Mouse (Mus musculus) embryonic facial prominence, embryonic 14.5 days (tissue): ENCODE results near the gene Snx32. TPM values are rescaled to one million over a fixed set of nuclear protein-coding genes. Genes with fewer than 3 reads are reported as not detected.

Experiments used
- ATAC-seq: fragments of 200-750 bp; cut with Nextera tagmentation; 2 replicates; pipeline ENCODE4 v1.8.0; 2017; ENCODE audit warnings: low read depth, moderate number of reproducible peaks, moderate TSS enrichment
- DNase-seq: peaks from one replicate; pipeline ENCODE4 v3.0.0-alpha.2; 2015; ENCODE audit warnings: low spot score
- H3K27ac ChIP-seq: fragments of 300-500 bp; sonication (generic); replicated peaks from 2 replicates; pipeline ENCODE4 v1.5.1; 2014; ENCODE audit warnings: low read depth, mild to moderate bottlenecking, low read length, moderate library complexity
- H3K27me3 ChIP-seq: fragments of 300-500 bp; sonication (generic); replicated peaks from 2 replicates; pipeline ENCODE4 v1.6.1; 2014; ENCODE audit warnings: low read length; ENCODE audit not compliant: control insufficient read depth, insufficient read depth
- H3K36me3 ChIP-seq: fragments of 300-500 bp; sonication (generic); 2 replicates; pipeline ENCODE4 v1.6.1; 2014; ENCODE audit warnings: low read length, mixed read lengths; ENCODE audit not compliant: control insufficient read depth, insufficient read depth
- H3K4me1 ChIP-seq: fragments of 300-500 bp; sonication (generic); 2 replicates; pipeline ENCODE4 v1.6.1; 2014; ENCODE audit warnings: antibody characterized with exemption, low read length; ENCODE audit not compliant: control insufficient read depth, insufficient read depth
- H3K4me2 ChIP-seq: fragments of 300-500 bp; sonication (generic); 2 replicates; pipeline ENCODE4 v1.6.1; 2014; ENCODE audit warnings: low read depth, mild to moderate bottlenecking, low read length, moderate library complexity, mixed read lengths
- H3K4me3 ChIP-seq: fragments of 300-500 bp; sonication (generic); 2 replicates; pipeline ENCODE4 v1.5.1; 2014; ENCODE audit warnings: low read depth, mild to moderate bottlenecking, low read length
- H3K9ac ChIP-seq: fragments of 300-500 bp; sonication (generic); 2 replicates; pipeline ENCODE4 v1.6.1; 2014; ENCODE audit warnings: low read depth, mild to moderate bottlenecking, low read length, moderate library complexity, mixed read lengths
- H3K9me3 ChIP-seq: fragments of 300-500 bp; sonication (generic); 2 replicates; pipeline ENCODE4 v1.6.1; 2016; ENCODE audit warnings: low read length; ENCODE audit not compliant: control insufficient read depth
- WGBS: fragments of 180-500 bp; shearing (Covaris S2); extraction: QIAGEN DNeasy Blood & Tissue Kit; methylation state at CpG from one replicate; pipeline ENCODE4 v1.1.7; 2014; 5-methylcytosine and 5-hydroxymethylcytosine counted together
- polyA plus RNA-seq: library from polyadenylated mRNA; unstranded; fragments of >200 nt; fragmentation: Nextera tagmentation; extraction: Ambion mirVana; gene quantifications from 2 replicates; pipeline ENCODE4 v1.2.1, GENCODE M21; 2014

Snx32 gene
- polyA plus RNA-seq: 10.7 and 13.2 TPM in 2 replicates

- Histone ChIP-seq H3K4me1 (0 out of 2 replicates have a peak, but pooled peaks cover 6% of the 10 kb centered on the region), H3K9me3 (peaks cover 11% of the 10 kb centered on the region), H3K27ac (no peak within 1 kb of the TSS), H3K4me2 (peak within 1 kb of the TSS; percentile 80), H3K9ac (peak within 1 kb of the TSS; percentile 65), H3K36me3 (no peaks in the 10 kb centered on the region), H3K4me3 (peak within 1 kb of the TSS; percentile 48), H3K27me3 (no peaks in the 10 kb centered on the region)
- 4% methylated on average over 45 of the region's 47 CpGs for WGBS
- DNase-seq: peak; percentile 99
- ATAC-seq: peak; percentile 99
Measured at GRCm38 (mm10) chr19:5510031-5511026, at the start of gene Snx32. Gene Snx32 (minus strand): TSS chr19:5510538.

GRCm38 (mm10) chr19:5559631-5560456 is 49.5 kb upstream of the Snx32 start:
- Histone ChIP-seq H3K9me3 (no peaks in the 10 kb centered on the region), H3K4me3 (peak overlapping the region; percentile 44), H3K27ac (no peak overlapping the region), H3K4me1 (peaks cover 9% of the 10 kb centered on the region; the same call in 1 of the 2 replicates), H3K9ac (peak overlapping the region; percentile 52), H3K27me3 (peaks cover 75% of the 10 kb centered on the region), H3K36me3 (no peaks in the 10 kb centered on the region), H3K4me2 (peak overlapping the region; percentile 66)
- under 1% methylated on average over 49 of the region's 69 CpGs for WGBS
- DNase-seq (no peak), ATAC-seq (no peak)

- peak overlapping the region; percentile 44 for H3K4me3 ChIP-seq
Measured at GRCm38 (mm10) chr19:5559229-5559628, 48.9 kb upstream of the Snx32 start.

GRCm38 (mm10) chr19:5558770-5559169 is 48.4 kb upstream of the Snx32 start:
- H3K4me2 ChIP-seq: peak overlapping the region; percentile 66
- no peak overlapping the region for H3K9ac ChIP-seq
- peaks cover 68% of the 10 kb centered on the region for H3K27me3 ChIP-seq
- ATAC-seq: no peak
- H3K36me3 ChIP-seq: no peaks in the 10 kb centered on the region
- H3K9me3 ChIP-seq: no peaks in the 10 kb centered on the region
- H3K4me3 ChIP-seq: peak overlapping the region; percentile 44; the same call in 1 of the 2 replicates
- WGBS: 69% methylated on average over 8 of the region's 8 CpGs
- DNase-seq: no peak
- H3K4me1 ChIP-seq: peaks cover 9% of the 10 kb centered on the region; the same call in 1 of the 2 replicates
- H3K27ac ChIP-seq: no peak overlapping the region

More at GRCm38 (mm10) chr19:5559229-5559628, 48.9 kb upstream of the Snx32 start:
- no peaks in the 10 kb centered on the region for H3K36me3 ChIP-seq
- DNase-seq (no peak), ATAC-seq (no peak)
- peak overlapping the region; percentile 52 for H3K9ac ChIP-seq
- peaks cover 70% of the 10 kb centered on the region for H3K27me3 ChIP-seq
- H3K4me1 ChIP-seq: peaks cover 9% of the 10 kb centered on the region; the same call in 1 of the 2 replicates
- WGBS: 17% methylated on average over 6 of the region's 8 CpGs
- no peaks in the 10 kb centered on the region for H3K9me3 ChIP-seq
- H3K4me2 ChIP-seq: peak overlapping the region; percentile 66
- H3K27ac ChIP-seq: no peak overlapping the region

GRCm38 (mm10) chr19:5558169-5558568 is 47.8 kb upstream of the Snx32 start:
- no peak overlapping the region for H3K27ac ChIP-seq

GRCm38 (mm10) chr19:5554212-5554611 is 43.9 kb upstream of the Snx32 start:
- no peak for ATAC-seq
- WGBS: 71% methylated on average over 14 of the region's 14 CpGs
- no peak overlapping the region for H3K27ac ChIP-seq
- H3K27me3 ChIP-seq: peaks cover 31% of the 10 kb centered on the region
- H3K36me3 ChIP-seq: no peaks in the 10 kb centered on the region
- H3K4me3 ChIP-seq: no peak overlapping the region
- H3K4me2 ChIP-seq: no peak overlapping the region
- no peaks in the 10 kb centered on the region for H3K4me1 ChIP-seq
- DNase-seq: no peak
- no peak overlapping the region for H3K9ac ChIP-seq
- H3K9me3 ChIP-seq: no peaks in the 10 kb centered on the region

More at GRCm38 (mm10) chr19:5558169-5558568, 47.8 kb upstream of the Snx32 start:
- H3K4me3 ChIP-seq: no peak overlapping the region; the same call in 1 of the 2 replicates
- DNase-seq (no peak), ATAC-seq (no peak)
- WGBS: 49% methylated on average over 7 of the region's 7 CpGs
- no peaks in the 10 kb centered on the region for H3K9me3 ChIP-seq
- no peaks in the 10 kb centered on the region for H3K36me3 ChIP-seq
- peaks cover 68% of the 10 kb centered on the region for H3K27me3 ChIP-seq
- no peak overlapping the region for H3K9ac ChIP-seq
- H3K4me1 ChIP-seq: peaks cover 9% of the 10 kb centered on the region; the same call in 1 of the 2 replicates
- 0 out of 2 replicates have a peak overlapping the region, but pooled peaks have one; percentile 66 for H3K4me2 ChIP-seq

GRCm38 (mm10) chr19:5553802-5554201 is 43.5 kb upstream of the Snx32 start:
- Histone ChIP-seq H3K4me2 (no peak overlapping the region), H3K4me1 (no peaks in the 10 kb centered on the region), H3K4me3 (no peak overlapping the region), H3K36me3 (no peaks in the 10 kb centered on the region), H3K9me3 (no peaks in the 10 kb centered on the region), H3K27ac (no peak overlapping the region), H3K9ac (no peak overlapping the region), H3K27me3 (peaks cover 27% of the 10 kb centered on the region)
- no peak for DNase-seq
- 35% methylated on average over 6 of the region's 8 CpGs for WGBS
- no peak for ATAC-seq

GRCm38 (mm10) chr19:5547471-5548056 is 37.2 kb upstream of the Snx32 start:
- Histone ChIP-seq H3K9ac (no peak overlapping the region), H3K4me3 (no peak overlapping the region), H3K36me3 (no peaks in the 10 kb centered on the region), H3K4me2 (no peak overlapping the region), H3K27ac (no peak overlapping the region), H3K4me1 (no peaks in the 10 kb centered on the region), H3K27me3 (no peaks in the 10 kb centered on the region), H3K9me3 (no peaks in the 10 kb centered on the region)
- DNase-seq (no peak), ATAC-seq (no peak)
- WGBS: 68% methylated on average over 4 of the region's 4 CpGs
